Mouse (Mus musculus): Measurements from ENCODE around the gene Grip1. TPM values are rescaled to one million over a fixed set of nuclear protein-coding genes. Genes with fewer than 3 reads are reported as not detected.

The Grip1 gene
- polyA plus RNA-seq, 1 experiment from 2014 or later = 1.7 TPM

DNA sequence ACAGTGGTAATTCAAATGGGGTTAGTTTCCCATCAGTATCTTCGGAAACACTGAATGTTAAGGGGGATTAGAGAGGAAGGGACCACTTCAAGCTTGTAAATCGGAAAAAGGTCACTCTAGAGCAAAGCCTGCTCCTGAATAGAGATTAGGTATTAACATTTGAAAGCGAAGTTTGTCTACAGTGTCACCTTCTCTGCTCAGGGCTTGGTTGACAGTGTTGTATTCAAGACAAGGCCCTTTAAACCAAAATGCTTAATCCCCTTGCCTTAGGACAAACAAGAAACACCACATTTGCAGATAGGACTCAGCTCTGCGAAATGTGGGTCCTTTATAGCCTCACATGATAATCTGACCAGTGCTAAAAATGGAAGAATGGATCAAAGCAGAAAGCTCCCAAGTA, 81.2 kb downstream of the Grip1 start:
- 63% methylated on average over 4 of the region's 4 CpGs for WGBS
- no peak overlapping the region for H3K4me3 ChIP-seq (replicated peaks)
- no peak for ATAC-seq

DNA sequence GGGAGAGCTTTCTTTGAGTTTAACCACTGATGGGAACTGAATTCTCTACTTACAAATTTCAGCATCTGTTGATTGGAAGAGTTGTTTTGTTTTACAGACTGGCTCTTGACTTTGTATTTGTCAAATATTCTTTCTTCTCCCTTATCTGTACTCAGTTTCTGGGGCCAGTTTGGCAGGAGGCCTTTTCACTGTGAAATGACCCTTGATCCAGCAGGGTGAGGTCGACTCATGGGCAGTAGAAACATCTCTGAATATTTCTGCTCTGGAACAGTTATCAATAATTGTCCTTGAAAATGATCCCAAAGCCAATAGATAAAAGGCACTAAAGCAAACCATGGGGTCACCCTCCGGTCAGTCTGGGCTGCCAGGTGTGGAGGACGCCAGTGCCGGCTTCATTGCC, 88.0 kb downstream of the Grip1 start:
- H3K9me3 ChIP-seq = no peaks in the 10 kb centered on the region
- H3K4me2 ChIP-seq (replicated peaks) = no peak overlapping the region
- 75% methylated on average over 4 of the region's 4 CpGs for WGBS
- H3K36me3 ChIP-seq = no peaks in the 10 kb centered on the region
- no peak overlapping the region for H3K9ac ChIP-seq
- no peaks in the 10 kb centered on the region for H3K4me1 ChIP-seq (replicated peaks)
- H3K4me3 ChIP-seq (replicated peaks) = no peak overlapping the region
- no peak; the same call in 1 of the 2 replicates for ATAC-seq
- no peaks in the 10 kb centered on the region for H3K27me3 ChIP-seq (replicated peaks)
- no peak overlapping the region for H3K27ac ChIP-seq

More for the DNA sequence above, 81.2 kb downstream of the Grip1 start:
- H3K36me3 ChIP-seq = no peaks in the 10 kb centered on the region
- no peak overlapping the region for H3K4me2 ChIP-seq (replicated peaks)
- no peak overlapping the region for H3K27ac ChIP-seq
- no peaks in the 10 kb centered on the region for H3K4me1 ChIP-seq (replicated peaks)
- H3K9me3 ChIP-seq = no peaks in the 10 kb centered on the region
- no peaks in the 10 kb centered on the region for H3K27me3 ChIP-seq (replicated peaks)
- H3K9ac ChIP-seq = no peak overlapping the region

DNA sequence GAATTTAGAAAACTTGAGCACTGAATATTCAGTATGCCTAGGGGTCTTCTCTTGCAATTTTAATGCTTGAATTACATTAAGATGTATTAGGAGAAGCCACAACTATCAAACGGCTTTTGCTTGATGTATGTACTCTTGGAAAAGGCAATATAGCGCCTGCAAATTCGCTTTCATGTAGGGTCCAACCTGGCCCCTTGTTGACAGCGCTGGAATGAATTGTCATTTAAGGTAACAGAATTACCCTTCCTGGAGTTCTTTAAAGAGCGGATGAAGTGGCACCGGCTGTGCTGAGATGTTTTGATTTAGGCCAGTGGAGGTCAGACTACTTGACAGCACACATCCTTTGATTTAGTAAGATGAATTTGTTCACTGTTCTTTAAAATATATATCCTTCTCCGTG, 90.1 kb downstream of the Grip1 start:
- H3K27ac ChIP-seq = no peak overlapping the region
- ATAC-seq = no peak
- WGBS = 49% methylated on average over 7 of the region's 7 CpGs

DNA sequence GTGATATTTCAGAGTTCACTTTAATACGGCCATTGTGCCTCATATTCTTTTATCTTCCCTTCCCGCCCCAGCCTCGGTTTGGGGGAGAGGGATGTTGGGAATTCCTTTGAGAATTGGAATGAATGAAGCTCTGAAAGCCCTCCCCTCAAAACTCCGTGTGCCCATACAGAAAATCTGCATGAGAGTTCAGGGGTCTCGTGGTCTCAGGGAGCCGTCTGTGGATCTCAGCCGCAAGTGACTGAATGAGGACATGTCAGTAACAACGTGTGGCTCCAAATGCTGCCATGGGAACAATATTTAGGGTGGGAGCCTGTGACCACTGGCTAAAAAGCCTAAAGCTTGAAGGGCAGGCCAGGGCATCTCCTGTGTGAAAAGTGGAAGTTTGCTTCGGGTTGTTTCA, 91.1 kb downstream of the Grip1 start:
- no peak overlapping the region for H3K4me2 ChIP-seq (replicated peaks)
- H3K9me3 ChIP-seq = no peaks in the 10 kb centered on the region
- H3K9ac ChIP-seq = no peak overlapping the region
- H3K36me3 ChIP-seq = no peaks in the 10 kb centered on the region
- H3K4me1 ChIP-seq (replicated peaks) = no peaks in the 10 kb centered on the region
- H3K4me3 ChIP-seq (replicated peaks) = no peak overlapping the region
- no peak for ATAC-seq
- no peak overlapping the region for H3K27ac ChIP-seq
- WGBS = 71% methylated on average over 9 of the region's 9 CpGs
- no peaks in the 10 kb centered on the region for H3K27me3 ChIP-seq (replicated peaks)

More for the DNA sequence above, 90.1 kb downstream of the Grip1 start:
- Histone ChIP-seq H3K27me3 (replicated peaks) (no peaks in the 10 kb centered on the region), H3K9me3 (no peaks in the 10 kb centered on the region), H3K4me1 (replicated peaks) (no peaks in the 10 kb centered on the region), H3K9ac (no peak overlapping the region), H3K4me2 (replicated peaks) (no peak overlapping the region), H3K36me3 (no peaks in the 10 kb centered on the region), H3K4me3 (replicated peaks) (no peak overlapping the region)

DNA sequence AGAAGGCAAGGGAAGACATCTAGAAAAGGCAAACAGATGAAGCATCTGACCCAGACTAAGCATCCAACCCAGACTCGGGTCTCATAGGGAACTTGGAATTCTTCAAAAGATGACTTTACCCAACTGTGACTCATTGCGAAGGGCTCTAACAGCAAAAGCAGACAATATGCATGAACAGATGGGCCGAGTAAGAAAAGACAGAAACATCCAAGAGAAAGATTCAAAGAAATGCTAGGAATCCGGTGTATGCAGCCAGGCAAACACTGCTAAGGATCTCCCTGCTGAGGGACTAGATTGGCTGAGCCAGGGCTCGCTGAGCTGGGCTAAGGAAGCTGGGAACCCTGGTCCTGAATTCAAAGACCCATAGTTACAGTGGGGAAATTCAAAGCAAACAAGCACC, 94.2 kb downstream of the Grip1 start:
- Histone ChIP-seq H3K4me2 (replicated peaks) (no peak overlapping the region), H3K9me3 (no peaks in the 10 kb centered on the region), H3K27ac (no peak overlapping the region), H3K9ac (no peak overlapping the region), H3K36me3 (no peaks in the 10 kb centered on the region), H3K27me3 (replicated peaks) (no peaks in the 10 kb centered on the region), H3K4me3 (replicated peaks) (no peak overlapping the region), H3K4me1 (replicated peaks) (no peaks in the 10 kb centered on the region)
- WGBS = 54% methylated on average over 5 of the region's 5 CpGs
- no peak for ATAC-seq

DNA sequence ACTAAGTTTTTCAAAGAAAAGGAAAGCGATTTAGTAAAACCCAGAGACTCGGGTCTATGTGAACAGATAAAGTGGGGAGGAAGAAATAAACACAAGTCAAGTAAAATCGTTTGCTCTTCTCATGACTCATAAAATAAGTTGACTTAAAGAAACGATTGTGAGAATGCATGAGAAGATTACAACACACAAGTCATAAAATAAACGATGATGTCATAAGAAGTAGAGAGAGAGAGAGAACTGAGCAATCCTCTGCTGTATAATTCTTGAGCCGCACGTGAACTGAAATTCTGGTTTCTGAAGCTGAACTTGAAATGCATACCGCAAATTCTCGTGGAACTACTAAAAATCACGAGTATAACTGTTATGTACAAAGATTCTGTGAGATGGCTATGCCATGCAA, 95.1 kb downstream of the Grip1 start:
- no peaks in the 10 kb centered on the region for H3K27me3 ChIP-seq (replicated peaks)
- 54% methylated on average over 10 of the region's 10 CpGs for WGBS
- no peak overlapping the region for H3K9ac ChIP-seq
- no peaks in the 10 kb centered on the region for H3K36me3 ChIP-seq
- H3K4me2 ChIP-seq (replicated peaks) = no peak overlapping the region
- no peaks in the 10 kb centered on the region for H3K9me3 ChIP-seq
- ATAC-seq = peak; percentile 43; the same call in 1 of the 2 replicates
- H3K4me3 ChIP-seq (replicated peaks) = no peak overlapping the region
- no peaks in the 10 kb centered on the region for H3K4me1 ChIP-seq (replicated peaks)
- no peak overlapping the region for H3K27ac ChIP-seq

DNA sequence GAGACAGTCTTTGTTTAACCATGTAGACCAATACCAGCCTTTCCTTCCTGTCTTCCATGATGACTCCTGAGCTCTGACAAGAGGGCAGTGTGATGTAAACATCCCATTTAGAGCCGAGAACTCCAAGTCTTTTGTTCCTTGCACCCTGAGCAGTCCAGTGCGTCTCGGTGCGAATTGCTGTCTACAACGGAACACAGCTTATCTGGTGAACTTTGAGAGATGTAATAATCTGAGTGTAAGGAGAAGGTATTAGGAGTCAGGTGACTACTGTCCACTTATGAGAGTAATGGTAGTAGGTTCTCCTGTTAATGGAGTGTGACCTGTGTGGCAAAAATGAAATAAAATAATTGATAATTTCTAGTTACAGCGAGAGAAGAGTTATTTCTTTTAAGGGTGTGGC, 97.0 kb downstream of the Grip1 start:
- Histone ChIP-seq H3K4me3 (replicated peaks) (no peak overlapping the region), H3K9me3 (no peaks in the 10 kb centered on the region), H3K9ac (no peak overlapping the region), H3K27ac (no peak overlapping the region), H3K27me3 (replicated peaks) (no peaks in the 10 kb centered on the region), H3K36me3 (no peaks in the 10 kb centered on the region), H3K4me2 (replicated peaks) (no peak overlapping the region), H3K4me1 (replicated peaks) (no peaks in the 10 kb centered on the region)
- WGBS = 58% methylated on average over 6 of the region's 6 CpGs
- peak; percentile 49; the same call in 1 of the 2 replicates for ATAC-seq

DNA sequence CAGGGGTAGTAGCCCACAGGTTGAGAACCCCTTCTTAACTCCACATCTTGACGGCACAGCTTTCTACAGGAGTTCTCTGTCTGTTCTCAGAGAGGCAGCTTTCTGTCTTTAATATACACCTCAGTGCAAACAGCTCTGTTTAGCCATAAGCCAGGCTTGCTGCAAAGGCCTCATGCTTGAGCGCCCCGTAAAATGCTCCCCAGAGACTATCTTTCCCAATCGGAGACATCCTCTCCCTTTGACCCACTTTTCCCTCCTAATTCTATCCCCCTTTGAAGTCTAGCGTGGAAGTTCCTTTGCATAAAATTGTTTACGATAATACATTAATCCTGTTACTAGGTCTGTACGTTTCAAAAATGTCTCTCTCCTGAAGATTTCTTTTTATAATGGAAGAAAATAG, 102.7 kb downstream of the Grip1 start:
- Histone ChIP-seq H3K4me2 (replicated peaks) (no peak overlapping the region), H3K27ac (no peak overlapping the region), H3K9ac (no peak overlapping the region), H3K36me3 (no peaks in the 10 kb centered on the region), H3K4me1 (replicated peaks) (no peaks in the 10 kb centered on the region), H3K27me3 (replicated peaks) (no peaks in the 10 kb centered on the region), H3K9me3 (no peaks in the 10 kb centered on the region), H3K4me3 (replicated peaks) (no peak overlapping the region)
- 69% methylated on average over 7 of the region's 7 CpGs for WGBS
- no peak for ATAC-seq

DNA sequence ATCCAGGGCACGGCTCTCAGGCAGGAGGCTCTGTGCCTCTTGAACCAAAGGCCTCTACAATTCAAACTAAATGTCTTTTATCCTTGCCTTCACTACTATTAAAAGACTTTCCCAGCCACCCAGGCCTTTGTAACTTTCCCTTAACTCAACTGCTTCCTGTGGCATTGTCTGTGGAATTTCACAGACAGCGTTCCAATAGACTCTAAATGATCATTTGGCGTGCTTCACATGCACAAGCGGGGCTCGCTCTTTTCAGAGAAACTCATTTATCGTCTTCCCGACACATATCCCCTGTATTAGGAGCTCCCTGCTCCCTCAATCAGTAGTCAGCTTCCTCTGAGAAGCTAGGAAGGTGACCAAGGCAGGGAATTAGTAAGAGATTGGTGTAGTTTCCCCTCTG, 104.8 kb downstream of the Grip1 start:
- Histone ChIP-seq H3K9ac (no peak overlapping the region), H3K27me3 (replicated peaks) (no peaks in the 10 kb centered on the region), H3K36me3 (no peaks in the 10 kb centered on the region), H3K4me2 (replicated peaks) (no peak overlapping the region), H3K9me3 (no peaks in the 10 kb centered on the region), H3K27ac (no peak overlapping the region), H3K4me1 (replicated peaks) (no peaks in the 10 kb centered on the region), H3K4me3 (replicated peaks) (no peak overlapping the region)
- no peak for ATAC-seq
- WGBS = 87% methylated on average over 7 of the region's 7 CpGs

DNA sequence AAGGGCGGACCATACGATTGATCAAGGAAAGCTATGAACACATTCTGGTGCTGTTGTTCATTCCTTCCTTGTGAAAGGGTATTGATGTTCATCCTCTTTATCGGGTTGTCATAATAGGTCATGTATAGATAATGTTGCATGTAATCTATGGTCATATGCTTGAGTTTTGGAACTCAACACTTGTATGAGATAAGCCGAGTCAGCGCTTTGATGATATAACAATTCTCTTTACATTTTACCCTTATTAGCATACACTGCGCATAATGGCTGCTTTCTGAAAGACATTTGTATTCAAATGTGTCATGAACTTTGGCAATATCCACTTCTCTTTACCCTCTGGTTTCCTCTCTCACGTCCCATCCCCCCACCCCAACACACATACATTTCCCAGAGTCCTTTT, 111.2 kb downstream of the Grip1 start:
- no peak for ATAC-seq
- no peaks in the 10 kb centered on the region for H3K36me3 ChIP-seq
- WGBS = 94% methylated on average over 7 of the region's 7 CpGs
- no peaks in the 10 kb centered on the region for H3K4me1 ChIP-seq (replicated peaks)
- H3K4me2 ChIP-seq (replicated peaks) = no peak overlapping the region
- H3K9me3 ChIP-seq = no peaks in the 10 kb centered on the region
- no peak overlapping the region for H3K27ac ChIP-seq
- no peak overlapping the region for H3K4me3 ChIP-seq (replicated peaks)
- H3K27me3 ChIP-seq (replicated peaks) = no peaks in the 10 kb centered on the region
- H3K9ac ChIP-seq = no peak overlapping the region

- no peaks in the 10 kb centered on the region for H3K36me3 ChIP-seq
- H3K4me3 ChIP-seq (replicated peaks) = no peak overlapping the region
- no peak overlapping the region for H3K27ac ChIP-seq
- WGBS = 57% methylated on average over 9 of the region's 9 CpGs
- H3K4me1 ChIP-seq (replicated peaks) = no peaks in the 10 kb centered on the region
- H3K9ac ChIP-seq = no peak overlapping the region
- H3K4me2 ChIP-seq (replicated peaks) = no peak overlapping the region
- no peaks in the 10 kb centered on the region for H3K9me3 ChIP-seq
- no peak for ATAC-seq
- no peaks in the 10 kb centered on the region for H3K27me3 ChIP-seq (replicated peaks)
These were observed 119.5 kb downstream of the Grip1 start for GRCm38 (mm10) chr10:119573134-119573533.

GRCm38 (mm10) chr10:119575780-119576179, 122.2 kb downstream of the Grip1 start:
- WGBS = 83% methylated on average over 1 of the region's 1 CpGs
- H3K27ac ChIP-seq = no peak overlapping the region
- peak; percentile 58; the same call in 1 of the 2 replicates for ATAC-seq
- no peaks in the 10 kb centered on the region for H3K36me3 ChIP-seq
- H3K27me3 ChIP-seq (replicated peaks) = no peaks in the 10 kb centered on the region
- no peak overlapping the region for H3K4me3 ChIP-seq (replicated peaks)
- H3K9me3 ChIP-seq = no peaks in the 10 kb centered on the region
- no peak overlapping the region for H3K4me2 ChIP-seq (replicated peaks)
- no peak overlapping the region for H3K9ac ChIP-seq
- H3K4me1 ChIP-seq (replicated peaks) = no peaks in the 10 kb centered on the region

DNA sequence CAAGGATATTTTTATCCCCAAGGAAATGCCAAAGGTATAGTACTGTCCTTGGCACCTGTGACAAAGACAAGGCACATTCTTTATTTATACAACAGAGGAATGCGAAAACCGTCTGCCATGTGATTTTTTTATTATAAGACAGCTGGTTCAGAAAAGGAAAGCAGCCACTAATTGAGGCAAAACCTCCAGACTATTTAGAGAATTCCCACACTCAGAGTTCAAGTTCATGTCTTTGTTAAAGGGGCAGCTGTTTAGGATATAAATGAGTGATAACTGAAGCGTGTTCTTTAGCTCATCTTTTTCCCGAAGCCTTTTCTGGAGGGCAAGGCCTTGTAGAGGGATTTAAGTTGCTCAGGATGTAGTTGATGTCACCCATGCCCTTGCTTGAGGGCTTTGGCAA, 126.4 kb downstream of the Grip1 start:
- Histone ChIP-seq H3K9ac (no peak overlapping the region), H3K27ac (no peak overlapping the region), H3K4me1 (replicated peaks) (no peaks in the 10 kb centered on the region), H3K9me3 (no peaks in the 10 kb centered on the region), H3K4me2 (replicated peaks) (no peak overlapping the region), H3K27me3 (replicated peaks) (no peaks in the 10 kb centered on the region), H3K4me3 (replicated peaks) (no peak overlapping the region), H3K36me3 (no peaks in the 10 kb centered on the region)
- no peak for ATAC-seq
- 32% methylated on average over 4 of the region's 4 CpGs for WGBS

DNA sequence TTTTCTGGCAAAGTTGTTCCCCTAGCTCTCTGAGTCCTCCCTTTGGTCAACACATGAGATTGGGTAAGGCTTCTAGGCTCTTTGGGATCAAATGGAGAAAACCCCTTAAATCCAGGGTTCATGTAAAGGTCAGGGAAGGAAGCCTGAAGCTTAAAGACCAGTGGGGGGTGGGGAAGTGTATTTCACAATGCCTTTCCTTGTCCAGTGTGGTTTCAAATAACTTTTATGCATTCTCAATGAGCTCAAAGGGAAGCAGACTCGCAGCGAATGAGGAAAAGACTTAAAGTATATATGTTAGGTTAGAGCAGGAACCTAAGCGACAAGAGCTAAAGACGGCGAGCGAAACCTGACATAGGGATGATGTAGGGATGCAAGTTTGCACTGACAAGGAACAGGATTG, 131.0 kb downstream of the Grip1 start:
- no peak for ATAC-seq
- H3K36me3 ChIP-seq = no peaks in the 10 kb centered on the region
- no peak overlapping the region for H3K4me3 ChIP-seq (replicated peaks)
- 89% methylated on average over 6 of the region's 6 CpGs for WGBS
- H3K4me1 ChIP-seq (replicated peaks) = no peaks in the 10 kb centered on the region
- H3K9me3 ChIP-seq = no peaks in the 10 kb centered on the region
- no peak overlapping the region for H3K9ac ChIP-seq
- H3K4me2 ChIP-seq (replicated peaks) = no peak overlapping the region
- no peaks in the 10 kb centered on the region for H3K27me3 ChIP-seq (replicated peaks)
- H3K27ac ChIP-seq = no peak overlapping the region

All from intestine, embryonic 15.5 days (tissue).